Mouse (Mus musculus) gastrocnemius, adult 2 months (tissue): Measurements from ENCODE around the gene Pogk. TPM values are rescaled to one million over a fixed set of nuclear protein-coding genes. Genes with fewer than 3 reads are reported as not detected.
A peak's percentile ranks its signal among the peaks of the same experiment; 100 is the strongest.

Experiments
- DNase-seq: peaks from one replicate; pipeline ENCODE4 v3.0.0; 2022
- H3K27ac ChIP-seq: fragments of 200-600 bp; 2 replicates; pipeline ENCODE4 v1.8.1; 2022; ENCODE audit warnings: mild to moderate bottlenecking
- H3K4me3 ChIP-seq: fragments of 200-600 bp; 2 replicates; pipeline ENCODE4 v1.8.1; 2022; ENCODE audit warnings: mild to moderate bottlenecking, moderate library complexity
- CTCF ChIP-seq: fragments of 200-600 bp; IDR thresholded peaks from 2 replicates; pipeline ENCODE4 v1.8.1; 2022; ENCODE audit warnings: antibody characterized with exemption, mild to moderate bottlenecking, moderate library complexity
- intact Hi-C: fragments of 180-260 bp; cut with DNase I; formaldehyde crosslinking; loops from one replicate; pipeline ENCODE4 v1.15.1; 2025
- total RNA-seq, 2 experiments: library from RNA; stranded (reverse); gene quantifications; 2 replicates each; pipeline ENCODE4 v1.2.3; 2021

Pogk gene
- total RNA-seq, 2 experiments from 2014 or later = 12.2 to 12.7 TPM

DNA sequence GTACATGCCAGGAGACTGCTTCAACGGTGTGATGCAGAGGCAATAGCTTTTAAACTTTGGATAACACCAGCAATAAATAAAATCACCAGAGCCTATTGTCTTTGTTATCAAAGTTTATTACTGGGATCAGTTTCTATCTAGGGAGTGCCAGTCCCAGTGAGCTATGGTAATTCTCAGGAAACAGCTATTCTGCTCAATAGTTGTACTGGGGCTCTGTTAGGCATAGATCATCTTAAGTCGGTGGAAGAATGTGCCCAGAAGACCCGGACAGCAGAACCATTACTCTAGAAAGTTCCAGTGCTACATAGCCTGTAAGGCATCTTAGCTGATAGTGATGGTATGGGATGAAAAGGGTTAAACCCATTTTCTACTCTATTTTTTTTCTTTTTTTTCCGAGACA lies 14.9 kb downstream of the Pogk start:
- Histone ChIP-seq H3K4me3 (no peak overlapping the region), H3K27ac (no peak overlapping the region)
- no peak for TF ChIP-seq CTCF
- DNase-seq = no peak
- intact Hi-C loops = no loop called here

- H3K27ac ChIP-seq = no peak overlapping the region
- no peak for TF ChIP-seq CTCF
- no peak overlapping the region for H3K4me3 ChIP-seq
- intact Hi-C loops = no loop called here
- no peak for DNase-seq
Measured at GRCm38 (mm10) chr1:166391671-166392070, 18.0 kb downstream of the Pogk start.

DNA sequence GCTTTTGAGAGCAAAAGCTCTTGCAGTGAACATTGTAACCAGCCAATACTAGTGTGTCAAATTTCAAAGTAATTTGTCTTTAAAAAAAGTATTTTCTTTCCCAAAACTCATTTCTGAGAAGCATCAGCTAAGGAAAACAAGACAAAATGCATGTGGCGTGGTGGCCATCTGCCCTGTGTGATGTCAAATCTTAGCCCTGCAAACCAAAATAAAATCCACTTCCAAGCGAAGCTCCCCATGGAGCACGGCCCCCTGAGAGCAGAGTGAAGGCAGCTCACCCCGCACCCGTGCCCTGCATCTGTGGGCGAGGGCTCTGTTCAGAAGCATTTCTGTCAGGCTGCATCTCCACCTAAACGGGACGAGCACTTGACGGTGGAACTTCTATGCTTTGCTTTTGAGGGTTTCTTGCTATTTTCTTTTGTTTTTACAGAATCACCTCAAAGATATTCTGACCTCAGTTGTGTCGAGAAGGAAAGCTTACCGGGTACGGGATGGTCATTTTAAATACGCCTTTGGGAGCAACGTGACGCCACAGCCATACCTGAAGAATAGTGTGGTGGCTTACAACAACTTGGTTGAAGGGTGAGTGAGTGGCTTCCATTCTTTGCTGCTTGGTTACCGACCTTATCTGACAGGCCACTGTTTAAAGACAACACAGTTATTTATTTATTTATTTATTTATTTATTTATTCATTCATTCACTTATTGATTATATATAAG lies 20.1 kb downstream of the Pogk start:
- intact Hi-C loops = no loop called here
- Histone ChIP-seq H3K4me3 (no peak overlapping the region), H3K27ac (no peak overlapping the region)
- no peak for TF ChIP-seq CTCF
- DNase-seq = no peak

DNA sequence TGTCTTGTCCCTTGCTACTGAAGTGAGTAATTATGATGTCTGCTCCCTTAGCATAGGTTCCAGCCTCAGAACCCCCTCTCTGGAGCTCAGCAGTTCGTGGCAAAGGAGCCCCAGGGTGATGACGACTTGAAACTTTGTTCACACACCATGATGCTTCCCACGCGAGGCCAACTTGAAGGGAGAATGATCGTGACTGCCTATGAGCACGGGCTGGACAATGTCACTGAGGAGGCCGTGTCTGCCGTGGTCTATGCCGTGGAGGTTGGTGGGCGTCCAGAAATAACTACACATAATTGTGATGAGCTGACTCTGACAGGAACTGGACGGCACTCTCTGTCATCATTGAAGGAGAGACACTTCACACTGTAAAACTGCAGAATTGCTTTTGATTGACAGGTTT lies 21.2 kb downstream of the Pogk start:
- no peak for TF ChIP-seq CTCF
- DNase-seq = no peak
- intact Hi-C loops = no loop called here
- no peak overlapping the region for H3K27ac ChIP-seq
- H3K4me3 ChIP-seq = no peak overlapping the region

- H3K27ac ChIP-seq = no peak overlapping the region
- DNase-seq = no peak
- no peak for TF ChIP-seq CTCF
- intact Hi-C loops = no loop called here
- H3K4me3 ChIP-seq = no peak overlapping the region
Measured at GRCm38 (mm10) chr1:166385431-166385830, 24.2 kb downstream of the Pogk start.

GRCm38 (mm10) chr1:166384614-166385013 lies 25.0 kb downstream of the Pogk start:
- intact Hi-C loops = no loop called here

GRCm38 (mm10) chr1:166382626-166383025 lies 27.0 kb downstream of the Pogk start:
- no peak for TF ChIP-seq CTCF
- no peak overlapping the region for H3K4me3 ChIP-seq
- H3K27ac ChIP-seq = no peak overlapping the region
- no peak for DNase-seq
- intact Hi-C loops = no loop called here

More at GRCm38 (mm10) chr1:166384614-166385013, 25.0 kb downstream of the Pogk start:
- TF ChIP-seq CTCF = no peak
- Histone ChIP-seq H3K27ac (no peak overlapping the region), H3K4me3 (no peak overlapping the region)
- no peak for DNase-seq

DNA sequence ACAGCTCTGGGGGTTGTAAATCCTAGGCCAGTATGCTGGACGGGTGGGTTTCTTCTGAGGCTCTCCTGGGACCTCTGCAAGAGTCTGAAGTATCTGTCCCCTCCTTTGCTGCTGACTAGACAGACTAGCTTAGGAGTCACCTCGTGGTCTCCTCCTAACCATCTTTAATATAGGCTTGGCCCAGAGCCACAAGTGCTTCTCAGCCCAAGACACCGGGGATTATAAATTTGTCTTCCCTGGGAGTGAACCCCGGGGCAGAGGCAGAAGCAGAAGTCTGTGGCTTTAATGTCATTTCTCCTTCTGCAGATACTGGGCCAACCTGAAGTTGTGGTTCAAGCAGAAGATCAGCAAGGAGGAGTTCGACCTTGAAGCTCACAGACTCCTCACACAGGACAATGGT lies 27.8 kb downstream of the Pogk start:
- no peak for DNase-seq
- intact Hi-C loops = no loop called here
- TF ChIP-seq CTCF = no peak
- no peak overlapping the region for H3K4me3 ChIP-seq
- no peak overlapping the region for H3K27ac ChIP-seq

GRCm38 (mm10) chr1:166381336-166381735 lies 28.3 kb downstream of the Pogk start:
- Histone ChIP-seq H3K27ac (no peak overlapping the region), H3K4me3 (no peak overlapping the region)
- no peak for DNase-seq
- intact Hi-C loops = no loop called here
- TF ChIP-seq CTCF = no peak

DNA sequence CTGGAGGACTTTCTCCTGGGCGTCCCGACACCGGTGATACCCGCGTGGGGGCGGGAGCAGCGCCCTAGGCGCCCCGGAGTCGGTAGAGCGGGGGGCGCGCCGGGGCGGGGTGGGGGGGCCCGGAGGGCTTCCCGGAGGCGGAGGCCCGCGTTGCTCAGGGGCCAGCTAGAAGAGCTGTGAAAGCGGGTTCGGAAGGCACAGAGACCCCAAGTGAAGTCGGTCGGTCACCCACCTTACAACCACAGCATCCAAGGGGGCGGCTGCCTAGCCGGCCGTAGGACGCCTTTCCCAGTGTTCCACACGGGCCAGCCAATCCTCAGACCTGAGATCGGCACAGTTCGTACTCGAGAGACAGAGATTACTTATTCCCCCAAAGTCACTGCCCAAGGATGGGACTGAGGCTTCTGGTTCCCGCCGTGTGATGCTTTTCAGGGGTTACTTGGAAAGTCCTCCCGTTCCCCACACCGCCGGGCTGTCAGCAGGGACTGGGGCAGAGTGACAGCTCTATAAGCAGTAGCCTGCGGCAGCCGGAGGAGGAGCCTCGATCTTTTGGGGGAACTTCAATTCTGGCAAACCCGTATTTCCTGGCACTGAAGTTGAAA lies 29.9 kb downstream of the Pogk start:
- intact Hi-C loops = loop anchor here (1.0 to 10.0 kb wide), 3 partner anchors 30 to 605 kb away; partner anchors contain the start of genes Pogk and Pou2f1
- peak overlapping the region; percentile 99 for H3K27ac ChIP-seq
- peak; percentile 68 for DNase-seq
- TF ChIP-seq CTCF = no peak
- H3K4me3 ChIP-seq = peak overlapping the region; percentile 96

DNA sequence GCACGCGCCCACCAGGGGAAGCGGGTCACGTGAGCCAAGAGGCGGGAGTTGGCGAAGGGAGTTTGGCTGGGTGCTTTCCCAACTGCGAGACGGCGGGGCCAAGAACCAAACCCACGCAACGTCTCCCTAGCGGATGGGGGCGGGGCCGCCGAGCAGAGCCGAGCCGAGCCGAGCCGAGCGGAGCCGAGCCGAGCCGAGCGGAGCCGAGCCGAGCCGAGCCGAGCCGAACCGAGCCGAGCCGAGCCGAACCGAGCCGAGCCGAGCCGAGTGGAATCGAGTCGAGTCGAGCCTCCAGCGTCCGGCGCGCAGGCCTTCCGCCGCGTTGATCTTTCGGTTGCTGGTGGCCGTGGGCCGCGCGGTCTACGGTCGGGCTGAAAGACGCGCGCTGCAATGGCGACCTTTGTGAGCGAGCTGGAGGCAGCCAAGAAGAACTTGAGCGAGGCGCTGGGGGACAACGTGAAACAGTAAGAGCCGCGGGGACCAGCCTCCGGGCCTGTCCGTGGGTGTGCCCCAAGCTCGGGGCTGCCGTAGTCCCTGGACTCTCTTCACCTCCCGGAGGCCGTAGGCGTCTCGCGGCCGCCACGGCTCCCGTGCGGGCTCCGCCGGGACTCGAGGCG lies 30.5 kb downstream of the Pogk start, which contains the start of gene Tada1:
Gene Tada1, plus strand, starts transcription at position 85 of the 617 bp plus-strand sequence.
- Histone ChIP-seq H3K4me3 (peak within 1 kb of the TSS; percentile 96), H3K27ac (peak within 1 kb of the TSS; percentile 99)
- DNase-seq = peak; percentile 96
- intact Hi-C loops = loop anchor here (1.0 to 10.0 kb wide), 3 partner anchors 30 to 604 kb away; partner anchors contain the start of genes Pogk and Pou2f1
- TF ChIP-seq CTCF = no peak

- intact Hi-C loops = loop anchor here (1.0 to 10.0 kb wide), 3 partner anchors 31 to 604 kb away; partner anchors contain the start of genes Pogk and Pou2f1
- Histone ChIP-seq H3K27ac (peak overlapping the region; percentile 89), H3K4me3 (peak overlapping the region; percentile 70)
- DNase-seq = no peak
- TF ChIP-seq CTCF = no peak
Measured at GRCm38 (mm10) chr1:166378431-166379012, 31.1 kb downstream of the Pogk start.

DNA sequence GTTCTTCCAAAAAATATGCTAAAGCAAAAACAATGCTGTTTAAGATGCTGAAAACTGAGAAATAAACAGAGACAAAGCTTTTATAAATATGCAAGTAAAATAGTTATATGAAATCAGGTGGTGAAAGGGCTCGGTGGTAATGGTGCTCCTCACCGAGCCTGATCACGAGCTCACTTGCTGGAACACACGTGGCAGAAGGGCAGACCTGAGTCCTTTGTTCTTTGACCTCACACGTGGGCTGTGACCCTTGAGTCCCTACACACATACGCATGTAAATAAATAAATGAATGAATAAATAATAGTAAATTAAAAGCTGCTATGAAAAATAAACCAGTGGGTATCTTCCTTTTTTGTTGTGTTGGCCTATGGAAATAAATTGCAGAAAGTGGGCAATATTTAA lies 32.5 kb downstream of the Pogk start:
- no peak overlapping the region for H3K4me3 ChIP-seq
- no peak for DNase-seq
- H3K27ac ChIP-seq = no peak overlapping the region
- intact Hi-C loops = loop anchor here (10.0 kb wide), 2 partner anchors 372 to 602 kb away; partner anchors contain the start of gene Pou2f1
- no peak for TF ChIP-seq CTCF
